Mouse (Mus musculus): ENCODE data around the gene F10. TPM values are rescaled to one million over a fixed set of nuclear protein-coding genes. Genes with fewer than 3 reads are reported as not detected.

Gene F10
- polyA plus RNA-seq, 1 experiment: not detected

DNA sequence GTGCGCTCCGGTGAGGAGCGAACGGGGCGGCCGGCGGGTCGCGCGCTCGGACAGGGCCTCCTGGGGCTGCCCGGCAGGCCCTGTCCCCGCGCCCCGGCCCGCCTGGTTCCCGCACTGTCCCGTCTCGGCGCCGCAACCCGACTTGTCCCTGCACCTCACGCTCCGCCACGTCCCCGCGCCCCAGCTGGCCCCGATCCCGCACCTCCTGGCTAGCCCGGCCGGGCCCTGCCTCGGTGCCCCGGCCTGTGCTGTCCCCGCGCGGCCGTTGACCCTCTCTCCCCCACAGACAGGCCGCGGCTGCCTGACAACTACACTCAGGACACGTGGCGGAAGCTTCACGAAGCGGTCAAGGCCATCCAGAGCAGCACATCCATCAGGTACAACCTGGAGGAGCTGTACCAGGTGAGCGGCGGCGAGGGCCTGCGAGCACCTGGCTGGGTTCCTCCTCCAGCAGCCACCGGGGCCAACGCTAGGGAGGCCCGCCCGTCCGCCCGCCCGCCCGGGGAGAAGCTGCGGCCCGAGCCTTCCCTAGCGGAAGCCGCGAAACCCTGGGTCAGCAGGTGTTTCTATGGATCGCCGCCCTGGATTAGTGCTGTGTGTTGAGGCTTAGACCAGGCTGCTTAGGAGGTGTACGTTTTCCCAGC lies 68.9 kb downstream of the F10 start:
- H3K27ac ChIP-seq (replicated peaks; ENCODE audit: low read depth, low read length): peak overlapping the region; percentile 69
- H3K4me3 ChIP-seq (ENCODE audit: insufficient read depth, low read depth, low read length): peak overlapping the region; percentile 86
- no peaks in the 10 kb centered on the region for H3K4me1 ChIP-seq (ENCODE audit: control insufficient read depth, insufficient read depth, insufficient read length, low read length)

Other genes with a start within 250 kb of the F10 start
- 7.2 and 10.0 TPM in 2 replicates for gene Mcf2l, start 163.5 kb upstream of the F10 start, polyA plus RNA-seq (2012; ENCODE audit: insufficient read depth, insufficient read length, missing spikeins)
- not detected in 2 replicates for gene F7, start 11.3 kb upstream of the F10 start, polyA plus RNA-seq (2012; ENCODE audit: insufficient read depth, insufficient read length, missing spikeins)
- not detected in 2 replicates for gene Proz, start 23.6 kb downstream of the F10 start, polyA plus RNA-seq (2012; ENCODE audit: insufficient read depth, insufficient read length, missing spikeins)
- 10.8 and 12.3 TPM in 2 replicates for gene Pcid2, start 68.2 kb downstream of the F10 start, polyA plus RNA-seq (2012; ENCODE audit: insufficient read depth, insufficient read length, missing spikeins)
- gene Cul4a, start 68.3 kb downstream of the F10 start, polyA plus RNA-seq (2012; ENCODE audit: insufficient read depth, insufficient read length, missing spikeins): 48.5 and 48.8 TPM in 2 replicates
- gene Lamp1, start 121.9 kb downstream of the F10 start, polyA plus RNA-seq (2012; ENCODE audit: insufficient read depth, insufficient read length, missing spikeins): 398 and 413 TPM in 2 replicates
- 33.7 and 45.2 TPM in 2 replicates for gene Grtp1, start 163.3 kb downstream of the F10 start, polyA plus RNA-seq (2012; ENCODE audit: insufficient read depth, insufficient read length, missing spikeins)
- 15.6 and 22.8 TPM in 2 replicates for gene Adprhl1, start 216.9 kb downstream of the F10 start, polyA plus RNA-seq (2012; ENCODE audit: insufficient read depth, insufficient read length, missing spikeins)

Measured in brown adipose tissue, adult 24 weeks (tissue).